8 mouse cellular contexts compared by ENCODE assay signal in genomic region chr13:46418141-46418601, GRCm38 (mm10). TPM values are rescaled to one million over a fixed set of nuclear protein-coding genes. Genes with fewer than 3 reads are reported as not detected.
DNase-seq lines count a peak whose midpoint lies in the region; ATAC-seq and TF ChIP-seq lines count a peak whose summit lies in the region.

Rbm24 (plus strand) TSS chr13:46418434.

- WGBS in forebrain, embryonic 13.5 days, result 0% methylated on average over 37 of the region's 41 CpGs
- WGBS in heart, postnatal 0 days, result 1% methylated on average over 36 of the region's 41 CpGs
- 2% methylated on average over 41 of the region's 41 CpGs for WGBS in small intestine, adult 2 months

- H3K27ac ChIP-seq in forebrain, embryonic 13.5 days, result peak within 1 kb of the TSS; percentile 10
- H3K27ac ChIP-seq in heart, postnatal 0 days (ENCODE audit: low read depth), result peak within 1 kb of the TSS; percentile 99
- H3K27ac ChIP-seq in left cerebral cortex, adult 2 months, result peak within 1 kb of the TSS; percentile 92
- H3K27ac ChIP-seq in small intestine, adult 2 months (ENCODE audit: insufficient read depth, low read depth, low read length), result peak within 1 kb of the TSS; percentile 40

- peak; percentile 15; the same call in 1 of the 2 replicates for TF ChIP-seq CTCF in brain, embryonic 14.5 days (IDR thresholded peaks at IDR 0.05; ENCODE audit: borderline replicate concordance, extremely low read depth, insufficient read depth, insufficient read length)
- no peak; the same call in 1 of the 2 replicates for TF ChIP-seq CTCF in heart, postnatal 0 days (IDR thresholded peaks at IDR 0.05; ENCODE audit: low read depth)
- TF ChIP-seq CTCF in left cerebral cortex, adult 2 months (IDR thresholded peaks at IDR 0.05), result no peak
- TF ChIP-seq CTCF in small intestine, adult 2 months (IDR thresholded peaks at IDR 0.05; ENCODE audit: extremely low read depth, insufficient read length, insufficient replicate concordance, low read depth, low read length), result no peak

- TF ChIP-seq EP300 in heart, postnatal 0 days (IDR thresholded peaks at IDR 0.05; ENCODE audit: low read depth), result peak; percentile 84; the same call in 1 of the 2 replicates

- intact Hi-C loops in left cerebral cortex, adult 2 months (cut with DNase I), result loop anchor here (2.0 to 10.0 kb wide), 3 partner anchors 71 to 247 kb away; partner anchors contain the start of gene Fam8a1

- H3K4me1 ChIP-seq in forebrain, embryonic 13.5 days, result peaks cover 9% of the 10 kb centered on the region; the same call in 1 of the 2 replicates
- peaks cover 9% of the 10 kb centered on the region for H3K4me1 ChIP-seq in heart, postnatal 0 days (ENCODE audit: control insufficient read depth, insufficient read depth)
- peaks cover 5% of the 10 kb centered on the region for H3K4me1 ChIP-seq in small intestine, adult 2 months (ENCODE audit: control insufficient read depth, insufficient read depth, insufficient read length, low read length)

- ATAC-seq in forebrain, embryonic 13.5 days, result peak; percentile 78
- peak; percentile 85 for ATAC-seq in heart, postnatal 0 days (ENCODE audit: insufficient read depth, low read depth)
- ATAC-seq in erythroid progenitor cell, adult 5-6 weeks (replicated peaks; ENCODE audit: low FRiP score, poor library complexity, severe bottlenecking), result no peak

- peak; percentile 16 for DNase-seq in T-cell, adult 2 months (ENCODE audit: low spot score)
- peak; percentile 73 for DNase-seq in brain, embryonic 14.5 days (ENCODE audit: low read depth)
- peak; percentile 91 for DNase-seq in heart, postnatal 0 days (ENCODE audit: low spot score)
- peak; percentile 46 to 51 for DNase-seq in left cerebral cortex, adult 2 months (ENCODE audit: extremely low spot score in 1 of 2, low spot score in 2 of 2)
- DNase-seq in lung, postnatal 36 days, result peak; percentile 2

- H3K9ac ChIP-seq in forebrain, embryonic 13.5 days, result peak within 1 kb of the TSS; percentile 87
- H3K9ac ChIP-seq in heart, postnatal 0 days (replicated peaks; ENCODE audit: low read depth, low read length), result peak within 1 kb of the TSS; percentile 95

- peak within 1 kb of the TSS; percentile 96 for H3K4me2 ChIP-seq in forebrain, embryonic 13.5 days
- peak within 1 kb of the TSS; percentile 64 for H3K4me2 ChIP-seq in heart, postnatal 0 days (ENCODE audit: low read depth, low read length)

- no peak for TF ChIP-seq POLR2A in brain, embryonic 14.5 days (IDR thresholded peaks at IDR 0.05; ENCODE audit: borderline replicate concordance, extremely low read depth, insufficient read depth, insufficient read length, poor library complexity, severe bottlenecking)
- TF ChIP-seq POLR2A in small intestine, adult 2 months (IDR thresholded peaks at IDR 0.05; ENCODE audit: low read depth, low read length), result no peak

- no peaks in the 10 kb centered on the region for H3K27me3 ChIP-seq in forebrain, embryonic 13.5 days
- H3K27me3 ChIP-seq in heart, postnatal 0 days (ENCODE audit: control insufficient read depth, insufficient read depth, low read length), result no peaks in the 10 kb centered on the region
- peaks cover 22% of the 10 kb centered on the region for H3K27me3 ChIP-seq in small intestine, adult 2 months (ENCODE audit: control insufficient read depth, insufficient read depth, low read length)

- H3K36me3 ChIP-seq in forebrain, embryonic 13.5 days (ENCODE audit: poor library complexity, severe bottlenecking), result no peaks in the 10 kb centered on the region
- H3K36me3 ChIP-seq in heart, postnatal 0 days (replicated peaks; ENCODE audit: control insufficient read depth, insufficient read depth, low read length), result peaks cover under 1% of the 10 kb centered on the region
- H3K36me3 ChIP-seq in small intestine, adult 2 months (ENCODE audit: control insufficient read depth, insufficient read depth, low read length), result no peaks in the 10 kb centered on the region

- H3K9me3 ChIP-seq in forebrain, embryonic 13.5 days (replicated peaks), result no peaks in the 10 kb centered on the region
- H3K9me3 ChIP-seq in heart, postnatal 0 days (replicated peaks; ENCODE audit: control insufficient read depth, low read length), result no peaks in the 10 kb centered on the region

- H3K4me3 ChIP-seq in forebrain, embryonic 13.5 days, result peak within 1 kb of the TSS; percentile 73
- peak within 1 kb of the TSS; percentile 67 for H3K4me3 ChIP-seq in heart, postnatal 0 days (ENCODE audit: low read depth, low read length)
- H3K4me3 ChIP-seq in left cerebral cortex, adult 2 months, result peak within 1 kb of the TSS; percentile 75
- H3K4me3 ChIP-seq in small intestine, adult 2 months (ENCODE audit: low read depth, low read length), result peak within 1 kb of the TSS; percentile 80

RNA-seq across cellular contexts. Expression of gene Rbm24, which starts in this region (rescaled TPM):
- polyA plus RNA-seq in brain, embryonic 14.5 days (2012; rRNA removed), result 8.3 and 15.2 TPM in 2 replicates
- 4.4 and 5.6 TPM in 2 replicates for polyA plus RNA-seq in forebrain, embryonic 13.5 days (2015; fragmentation: Nextera tagmentation; extraction: Ambion mirVana)
- total RNA-seq in heart, postnatal 0 days (2014; rRNA removed; ENCODE audit: low replicate concordance), result 506 and 538 TPM in 2 replicates
- 60.0 and 69.7 TPM in 2 replicates for polyA plus RNA-seq in heart, postnatal 0 days (2015; fragmentation: Nextera tagmentation; extraction: Ambion mirVana)
- total RNA-seq in left cerebral cortex, adult 2 months (2021), result 10 to 100 TPM; 20.2 to 31.9 TPM
- 19.7 and 29.6 TPM in 2 replicates for polyA plus RNA-seq in small intestine, adult 2 months (2012; rRNA removed)
- total RNA-seq in erythroid progenitor cell, adult 5-6 weeks (2015; ENCODE audit: low replicate concordance), result 0.36 and 0.42 TPM in 2 replicates
- total RNA-seq in erythroid progenitor cell, adult 5-6 weeks (2017; ENCODE audit: low replicate concordance), result 0.13 TPM in 1 of 2 replicates, not detected in the other

Comparison
In these comparisons a context has a peak if more than half of its experiments do, and no peak if none do; other contexts are left out.
1. RNA of gene Rbm24 (total RNA-seq): 506 to 538 TPM in heart, postnatal 0 days; 20.2 to 31.9 TPM in left cerebral cortex, adult 2 months and 0.13 to 0.42 TPM in erythroid progenitor cell, adult 5-6 weeks; every median in the first group is over 10 times any median in the second.
2. DNase-seq: peak in every context shown above with its lines; median percentile 91 in heart, postnatal 0 days; 73 in brain, embryonic 14.5 days; 48 in left cerebral cortex, adult 2 months; 16 in T-cell, adult 2 months; 2 in lung, postnatal 36 days.
3. H3K27ac ChIP-seq: peak in every context shown above with its lines; median percentile 99 in heart, postnatal 0 days; 92 in left cerebral cortex, adult 2 months; 40 in small intestine, adult 2 months; 10 in forebrain, embryonic 13.5 days.
4. Peak in every context shown above with its lines, with median percentiles within 50 percentile points of each other: H3K4me3 ChIP-seq.